Mouse (Mus musculus): Measurements from ENCODE around the gene Hoxa10. TPM values are rescaled to one million over a fixed set of nuclear protein-coding genes. Genes with fewer than 3 reads are reported as not detected.

Hoxa10 gene
- total and polyA plus RNA-seq, 3 experiments, result not detected

GRCm38 (mm10) chr6:52206882-52207683 is 33.6 kb downstream of the Hoxa10 start:
- Histone ChIP-seq H3K36me3 (ENCODE audit: control insufficient read depth in 1 of 2, insufficient read depth in 2 of 2, low read length in 2 of 2) (no peaks in the 10 kb centered on the region), H3K27me3 (ENCODE audit: control insufficient read depth in 1 of 2, insufficient read depth in 2 of 2, low read length in 2 of 2) (no peaks in the 10 kb centered on the region), H3K4me1 (ENCODE audit: control insufficient read depth in 1 of 2, insufficient read depth in 2 of 2, low read length in 2 of 2) (no peaks in the 10 kb centered on the region), H3K4me3 (ENCODE audit: control insufficient read depth in 1 of 2, insufficient read depth in 1 of 2, low read depth in 2 of 2, low read length in 2 of 2) (no peak overlapping the region), H3K79me2 (ENCODE audit: control insufficient read depth, insufficient read depth, low read length, poor library complexity) (no peaks in the 10 kb centered on the region), H3K9me3 (replicated peaks; ENCODE audit: insufficient read depth, low read length) (no peaks in the 10 kb centered on the region), H3K9ac (ENCODE audit: control insufficient read depth, low read depth, low read length, poor library complexity, severe bottlenecking) (no peak overlapping the region), H3K27ac (ENCODE audit: control insufficient read depth, low read depth, low read length) (no peak overlapping the region)
- no peak for DNase-seq (ENCODE audit: low read depth, low spot score)
- no peak for TF ChIP-seq MYC (IDR thresholded peaks at IDR 0.05; ENCODE audit: low read depth, low read length)
- TF ChIP-seq SIN3A (IDR thresholded peaks at IDR 0.05; ENCODE audit: low read length), result no peak
- TF ChIP-seq POLR2AphosphoS5 (IDR thresholded peaks at IDR 0.05; ENCODE audit: borderline replicate concordance, low read depth, low read length), result no peak
- TF ChIP-seq HCFC1 (IDR thresholded peaks at IDR 0.05; ENCODE audit: low read depth, low read length), result no peak
- no peak for TF ChIP-seq GABPA (IDR thresholded peaks at IDR 0.05; ENCODE audit: low read depth, low read length)
- no peak for TF ChIP-seq NRF1 (IDR thresholded peaks at IDR 0.05; ENCODE audit: insufficient read depth, low read depth, low read length, poor library complexity, severe bottlenecking)
- TF ChIP-seq TCF12 (IDR thresholded peaks at IDR 0.05; ENCODE audit: low read depth, low read length), result no peak
- TF ChIP-seq ZC3H11A (IDR thresholded peaks at IDR 0.05; ENCODE audit: low read depth, low read length), result no peak
- TF ChIP-seq SMC3 (IDR thresholded peaks at IDR 0.05; ENCODE audit: low read depth, low read length), result no peak
- TF ChIP-seq BHLHE40 (IDR thresholded peaks at IDR 0.05; ENCODE audit: borderline replicate concordance, low read depth, low read length), result no peak
- no peak for TF ChIP-seq RAD21 (IDR thresholded peaks at IDR 0.05; ENCODE audit: low read depth, low read length)
- TF ChIP-seq MYB (IDR thresholded peaks at IDR 0.05; ENCODE audit: low read depth, low read length), result no peak
- TF ChIP-seq POLR2A (IDR thresholded peaks at IDR 0.05; ENCODE audit: control insufficient read depth in 1 of 2, insufficient read depth in 1 of 2, low read depth in 1 of 2, low read length in 2 of 2, poor library complexity in 1 of 2), result no peak
- no peak for TF ChIP-seq RCOR1 (IDR thresholded peaks at IDR 0.05; ENCODE audit: low read depth, low read length)
- TF ChIP-seq ZKSCAN1 (IDR thresholded peaks at IDR 0.05; ENCODE audit: low read depth, low read length), result no peak
- no peak for TF ChIP-seq GATA1 (IDR thresholded peaks at IDR 0.05; ENCODE audit: low read depth, low read length)
- TF ChIP-seq MAFK (IDR thresholded peaks at IDR 0.05; ENCODE audit: borderline replicate concordance, low read depth, low read length), result no peak
- TF ChIP-seq UBTF (IDR thresholded peaks at IDR 0.05; ENCODE audit: borderline replicate concordance, insufficient read depth, low read depth, low read length), result no peak
- no peak for TF ChIP-seq ZNF384 (IDR thresholded peaks at IDR 0.05; ENCODE audit: low read depth, low read length)
- no peak for TF ChIP-seq KAT2A (conservative IDR thresholded peaks at IDR 0.05; ENCODE audit: low read depth, low read length)

Measured in MEL (cell line).